In genomic region chr11:96269869-96270268, GRCm38 (mm10) we compare ENCODE assay signal across 12 mouse cellular contexts. TPM values are rescaled to one million over a fixed set of nuclear protein-coding genes. Genes with fewer than 3 reads are reported as not detected.
A peak's percentile ranks its signal among the peaks of the same experiment; 100 is the strongest.
DNase-seq lines count a peak whose midpoint lies in the region; ATAC-seq lines count a peak whose summit lies in the region.
"Had no signal": no experiment of that assay in that cellular context is flagged by ENCODE, and none has a peak within 500 bp of the region (broad histone marks: within the 10 kb centered on the region; RNA-seq: fewer than 3 reads in every experiment).

No protein-coding gene starts in this region.

- H3K27me3 ChIP-seq in neural tube, embryonic 11.5 days (ENCODE audit: control insufficient read depth, insufficient read depth, low read length), result peaks cover 2% of the 10 kb centered on the region; the same call in 1 of the 2 replicates
- peaks cover 97% of the 10 kb centered on the region for H3K27me3 ChIP-seq in forebrain, embryonic 12.5 days

- no peaks in the 10 kb centered on the region for H3K36me3 ChIP-seq in neural tube, embryonic 11.5 days (ENCODE audit: control insufficient read depth, insufficient read depth, low read length)
- no peaks in the 10 kb centered on the region for H3K36me3 ChIP-seq in forebrain, embryonic 12.5 days (replicated peaks)
- H3K36me3 ChIP-seq: embryonic facial prominence, embryonic 10.5 days had no signal

- H3K4me1 ChIP-seq in neural tube, embryonic 11.5 days (ENCODE audit: control insufficient read depth, insufficient read depth, low read length), result peaks cover 25% of the 10 kb centered on the region
- peaks cover 7% of the 10 kb centered on the region; the same call in 1 of the 2 replicates for H3K4me1 ChIP-seq in forebrain, embryonic 12.5 days

- H3K27ac ChIP-seq in neural tube, embryonic 11.5 days (ENCODE audit: low read depth, low read length), result peak overlapping the region; percentile 100
- no peak overlapping the region for H3K27ac ChIP-seq in forebrain, embryonic 12.5 days
- H3K27ac ChIP-seq: embryonic facial prominence, embryonic 10.5 days; heart, adult 2 months had no signal

- H3K9ac ChIP-seq in neural tube, embryonic 11.5 days (ENCODE audit: low read length), result peak overlapping the region; percentile 100
- H3K9ac ChIP-seq in forebrain, embryonic 12.5 days, result no peak overlapping the region

- intact Hi-C loops in heart, postnatal 36 days (cut with DNase I), result no loop called here

- no peak for ATAC-seq in neural tube, embryonic 11.5 days (ENCODE audit: insufficient read depth, low FRiP score, low TSS enrichment)
- no peak for ATAC-seq in forebrain, embryonic 12.5 days (ENCODE audit: low FRiP score)
- ATAC-seq: forebrain, embryonic 16.5 days had no signal

- H3K4me3 ChIP-seq in neural tube, embryonic 11.5 days (ENCODE audit: low read depth, low read length), result peak overlapping the region; percentile 96
- no peak overlapping the region for H3K4me3 ChIP-seq in forebrain, embryonic 12.5 days (replicated peaks)
- H3K4me3 ChIP-seq: embryonic facial prominence, embryonic 10.5 days; heart, adult 2 months had no signal

- H3K9me3 ChIP-seq in neural tube, embryonic 11.5 days (ENCODE audit: control insufficient read depth, low read length), result no peaks in the 10 kb centered on the region
- H3K9me3 ChIP-seq in forebrain, embryonic 12.5 days, result no peaks in the 10 kb centered on the region
- H3K9me3 ChIP-seq: embryonic facial prominence, embryonic 10.5 days had no signal

- 2% methylated on average over 19 of the region's 19 CpGs for WGBS in neural tube, embryonic 11.5 days
- WGBS in forebrain, embryonic 12.5 days, result under 1% methylated on average over 19 of the region's 19 CpGs

- DNase-seq in heart, adult 11 months, result peak; percentile 90
- no peak for DNase-seq in heart, postnatal 36 days
- DNase-seq in adrenal gland, adult (ENCODE audit: inconsistent age in 2 of 2, low spot score in 1 of 2), result peak; percentile 93 to 97
- DNase-seq in kidney, adult 8-10 months, result peak; percentile 75 to 81
- peak; percentile 58 for DNase-seq in neural tube, embryonic 11.5 days (ENCODE audit: low spot score)
- DNase-seq in urinary bladder, postnatal 25 days (ENCODE audit: low spot score), result no peak
- DNase-seq in retina, embryonic 14.5 days (ENCODE audit: low spot score), result no peak
- DNase-seq: heart, adult 2 months had no signal

- peak overlapping the region; percentile 100 for H3K4me2 ChIP-seq in neural tube, embryonic 11.5 days (ENCODE audit: low read depth)
- no peak overlapping the region for H3K4me2 ChIP-seq in forebrain, embryonic 12.5 days

RNA-seq across cellular contexts. Expression of gene Hoxb9, which starts 1.4 kb away (rescaled TPM):
- total RNA-seq in heart, postnatal 36 days (2021), result not detected
- 60.7 and 67.9 TPM in 2 replicates for polyA plus RNA-seq in neural tube, embryonic 11.5 days (2014; fragmentation: Nextera tagmentation; extraction: Ambion mirVana)
- polyA plus RNA-seq in forebrain, embryonic 12.5 days (2016; fragmentation: Nextera tagmentation; extraction: Ambion mirVana), result not detected in 2 replicates
- total RNA-seq: heart, adult 2 months; neutrophil, adult 5-6 weeks had no signal
- polyA plus RNA-seq: embryonic facial prominence, embryonic 10.5 days; forebrain, embryonic 16.5 days; heart, adult 2 months had no signal

RNA-seq across cellular contexts. Expression of gene Hoxb8, which starts 11.8 kb away (rescaled TPM):
- not detected for total RNA-seq in heart, postnatal 36 days (2021)
- 27.9 and 28.2 TPM in 2 replicates for polyA plus RNA-seq in neural tube, embryonic 11.5 days (2014; fragmentation: Nextera tagmentation; extraction: Ambion mirVana)
- polyA plus RNA-seq in forebrain, embryonic 12.5 days (2016; fragmentation: Nextera tagmentation; extraction: Ambion mirVana), result not detected in 2 replicates
- total RNA-seq: heart, adult 2 months; neutrophil, adult 5-6 weeks had no signal
- polyA plus RNA-seq: embryonic facial prominence, embryonic 10.5 days; forebrain, embryonic 16.5 days; heart, adult 2 months had no signal

RNA-seq across cellular contexts. Expression of gene Hoxb7, which starts 16.6 kb away (rescaled TPM):
- total RNA-seq in heart, postnatal 36 days (2021), result not detected
- 65.5 and 65.9 TPM in 2 replicates for polyA plus RNA-seq in neural tube, embryonic 11.5 days (2014; fragmentation: Nextera tagmentation; extraction: Ambion mirVana)
- not detected in 2 replicates for polyA plus RNA-seq in forebrain, embryonic 12.5 days (2016; fragmentation: Nextera tagmentation; extraction: Ambion mirVana)
- total RNA-seq: heart, adult 2 months; neutrophil, adult 5-6 weeks had no signal
- polyA plus RNA-seq: embryonic facial prominence, embryonic 10.5 days; forebrain, embryonic 16.5 days; heart, adult 2 months had no signal

RNA-seq across cellular contexts. Expression of gene Hoxb6, which starts 22.4 kb away (rescaled TPM):
- total RNA-seq in heart, postnatal 36 days (2021), result not detected
- polyA plus RNA-seq in neural tube, embryonic 11.5 days (2014; fragmentation: Nextera tagmentation; extraction: Ambion mirVana), result 81.4 and 87.2 TPM in 2 replicates
- polyA plus RNA-seq in forebrain, embryonic 12.5 days (2016; fragmentation: Nextera tagmentation; extraction: Ambion mirVana), result not detected in 2 replicates
- total RNA-seq: heart, adult 2 months; neutrophil, adult 5-6 weeks had no signal
- polyA plus RNA-seq: embryonic facial prominence, embryonic 10.5 days; forebrain, embryonic 16.5 days; heart, adult 2 months had no signal

RNA-seq across cellular contexts. Expression of gene Hoxb5, which starts 33.3 kb away (rescaled TPM):
- under 1 TPM; 0.19 to 0.22 TPM for total RNA-seq in heart, postnatal 36 days (2021)
- polyA plus RNA-seq in neural tube, embryonic 11.5 days (2014; fragmentation: Nextera tagmentation; extraction: Ambion mirVana), result 49.0 and 49.1 TPM in 2 replicates
- polyA plus RNA-seq in forebrain, embryonic 12.5 days (2016; fragmentation: Nextera tagmentation; extraction: Ambion mirVana), result not detected in 2 replicates
- total RNA-seq: neutrophil, adult 5-6 weeks had no signal
- polyA plus RNA-seq: forebrain, embryonic 16.5 days had no signal

Comparison
In these comparisons a context has a peak if more than half of its experiments do, and no peak if none do; other contexts are left out.
1. DNase-seq: peak in heart, adult 11 months (single experiment), adrenal gland, adult (2 of 2), kidney, adult 8-10 months (2 of 2) and neural tube, embryonic 11.5 days (single experiment); none in heart, postnatal 36 days (0 of 2), urinary bladder, postnatal 25 days (single experiment) and retina, embryonic 14.5 days (single experiment).
2. RNA of gene Hoxb9, which starts 1.4 kb away (polyA plus RNA-seq): 60.7 to 67.9 TPM in neural tube, embryonic 11.5 days; not detected in forebrain, embryonic 12.5 days; every median in the first group is over 10 times any median in the second.
3. RNA of gene Hoxb8, which starts 11.8 kb away (polyA plus RNA-seq): 27.9 to 28.2 TPM in neural tube, embryonic 11.5 days; not detected in forebrain, embryonic 12.5 days; every median in the first group is over 10 times any median in the second.
4. RNA of gene Hoxb7, which starts 16.6 kb away (polyA plus RNA-seq): 65.5 to 65.9 TPM in neural tube, embryonic 11.5 days; not detected in forebrain, embryonic 12.5 days; every median in the first group is over 10 times any median in the second.